In genomic region chr3:101552621-101553620, GRCm38 (mm10) we compare ENCODE assay signal across 10 mouse cellular contexts. TPM values are rescaled to one million over a fixed set of nuclear protein-coding genes. Genes with fewer than 3 reads are reported as not detected.
DNase-seq lines count a peak whose midpoint lies in the region; ATAC-seq and TF ChIP-seq lines count a peak whose summit lies in the region.
"Had no signal": no experiment of that assay in that cellular context is flagged by ENCODE, and none has a peak within 500 bp of the region (broad histone marks: within the 10 kb centered on the region; RNA-seq: fewer than 3 reads in every experiment).

No protein-coding gene starts in this region.

- no peak for ATAC-seq in forebrain, postnatal 0 days
- ATAC-seq: CD4-positive, CD25-positive, alpha-beta regulatory T cell, adult 4 months had no signal

- H3K9ac ChIP-seq in forebrain, postnatal 0 days: no peak overlapping the region
- H3K9ac ChIP-seq: neural tube, embryonic 13.5 days had no signal

- no peak for TF ChIP-seq CTCF in testis, adult 2 months (IDR thresholded peaks at IDR 0.05; ENCODE audit: control insufficient read depth, insufficient read depth, insufficient replicate concordance, low read depth, low read length)
- no peak for TF ChIP-seq CTCF in forebrain, postnatal 0 days (IDR thresholded peaks at IDR 0.05; ENCODE audit: low read depth)
- no peak for TF ChIP-seq CTCF in thymus, adult 2 months (IDR thresholded peaks at IDR 0.05; ENCODE audit: borderline replicate concordance, control insufficient read depth, extremely low read depth, insufficient read depth, low read length, poor library complexity)

- TF ChIP-seq POLR2A in testis, adult 2 months (IDR thresholded peaks at IDR 0.05; ENCODE audit: control insufficient read depth, low read depth, low read length): no peak
- TF ChIP-seq POLR2A in thymus, adult 2 months (IDR thresholded peaks at IDR 0.05; ENCODE audit: control insufficient read depth, extremely low read depth, insufficient read depth, low read length, poor library complexity): no peak

- H3K9me3 ChIP-seq in forebrain, postnatal 0 days (ENCODE audit: low read length): no peaks in the 10 kb centered on the region
- H3K9me3 ChIP-seq: neural tube, embryonic 13.5 days had no signal

- H3K27ac ChIP-seq in testis, adult 2 months (ENCODE audit: control insufficient read depth, insufficient read depth, low read depth, low read length): peak overlapping the region; percentile 49
- no peak overlapping the region for H3K27ac ChIP-seq in forebrain, postnatal 0 days (ENCODE audit: low read depth, low read length)
- H3K27ac ChIP-seq in thymus, adult 2 months (ENCODE audit: control insufficient read depth, insufficient read depth, low read length): no peak overlapping the region
- H3K27ac ChIP-seq: neural tube, embryonic 13.5 days had no signal

- DNase-seq in cerebellum, adult 9-10 months: peak; percentile 60
- no peak for DNase-seq in cerebellum, postnatal 10 days
- no peak for DNase-seq in testis, postnatal 10 days (ENCODE audit: low spot score)
- peak; percentile 76 to 77 for DNase-seq in kidney, postnatal 36 days
- no peak for DNase-seq in forebrain, postnatal 0 days
- DNase-seq in right cerebral cortex, postnatal 14 days: no peak
- DNase-seq in thymus, adult 2 months: no peak

- no peaks in the 10 kb centered on the region for H3K27me3 ChIP-seq in testis, adult 2 months (ENCODE audit: control insufficient read depth, insufficient read depth, low read length)
- H3K27me3 ChIP-seq in forebrain, postnatal 0 days (ENCODE audit: insufficient read depth, low read length): no peaks in the 10 kb centered on the region
- no peaks in the 10 kb centered on the region for H3K27me3 ChIP-seq in thymus, adult 2 months (ENCODE audit: control insufficient read depth, insufficient read depth, low read length)
- H3K27me3 ChIP-seq: neural tube, embryonic 13.5 days had no signal

- no peaks in the 10 kb centered on the region for H3K36me3 ChIP-seq in testis, adult 2 months (ENCODE audit: control insufficient read depth, insufficient read depth, low read length)
- no peaks in the 10 kb centered on the region for H3K36me3 ChIP-seq in forebrain, postnatal 0 days (ENCODE audit: insufficient read depth)
- H3K36me3 ChIP-seq in thymus, adult 2 months (ENCODE audit: control insufficient read depth, insufficient read depth, low read length): no peaks in the 10 kb centered on the region
- H3K36me3 ChIP-seq: neural tube, embryonic 13.5 days had no signal

- peaks cover 9% of the 10 kb centered on the region for H3K4me1 ChIP-seq in testis, adult 2 months (ENCODE audit: control insufficient read depth, insufficient read depth, low read length)
- H3K4me1 ChIP-seq in forebrain, postnatal 0 days (ENCODE audit: insufficient read depth): no peaks in the 10 kb centered on the region
- no peaks in the 10 kb centered on the region for H3K4me1 ChIP-seq in thymus, adult 2 months (replicated peaks; ENCODE audit: control insufficient read depth, insufficient read depth, low read length)

- WGBS in forebrain, postnatal 0 days: 90% methylated on average over 7 of the region's 7 CpGs
- 55% methylated on average over 7 of the region's 7 CpGs for WGBS in thymus, adult 2 months

- H3K4me3 ChIP-seq in testis, adult 2 months (ENCODE audit: control insufficient read depth, low read depth, low read length): no peak overlapping the region
- no peak overlapping the region for H3K4me3 ChIP-seq in forebrain, postnatal 0 days (ENCODE audit: low read depth, low read length)
- no peak overlapping the region for H3K4me3 ChIP-seq in thymus, adult 2 months (ENCODE audit: control insufficient read depth, insufficient read depth, low read length)
- H3K4me3 ChIP-seq: neural tube, embryonic 13.5 days had no signal

- no peak overlapping the region for H3K4me2 ChIP-seq in forebrain, postnatal 0 days (ENCODE audit: low read depth)
- H3K4me2 ChIP-seq: neural tube, embryonic 13.5 days had no signal

RNA-seq across cellular contexts. Expression of gene Atp1a1, which starts 51.6 kb away (rescaled TPM):
- polyA plus RNA-seq in testis, adult 2 months (2012; rRNA removed): 54.7 and 57.0 TPM in 2 replicates
- total RNA-seq in forebrain, postnatal 0 days (2014; rRNA removed): 160 and 199 TPM in 2 replicates
- polyA plus RNA-seq in forebrain, postnatal 0 days (2015; fragmentation: Nextera tagmentation; extraction: Ambion mirVana): 50.2 and 53.7 TPM in 2 replicates
- 273 and 288 TPM in 2 replicates for polyA plus RNA-seq in thymus, adult 2 months (2012; rRNA removed)

Comparison
In these comparisons a context has a peak if more than half of its experiments do, and no peak if none do; other contexts are left out.
1. DNase-seq: peak in cerebellum, adult 9-10 months (single experiment) and kidney, postnatal 36 days (2 of 2); none in cerebellum, postnatal 10 days (0 of 2), testis, postnatal 10 days (single experiment), forebrain, postnatal 0 days (single experiment), right cerebral cortex, postnatal 14 days (single experiment) and thymus, adult 2 months (single experiment).